Mouse (Mus musculus) embryonic facial prominence, embryonic 11.5 days (tissue): Measurements from ENCODE around the gene Gm5751. TPM values are rescaled to one million over a fixed set of nuclear protein-coding genes. Genes with fewer than 3 reads are reported as not detected.
"Not testable (repeated sequence)": the region's sequence is repeated elsewhere in the genome, so short reads cannot be mapped to it uniquely, and the experiment has no call there.

Source experiments
- ATAC-seq: fragments of 200-750 bp; cut with Nextera tagmentation; replicated peaks from 2 replicates; pipeline ENCODE4 v1.8.0; 2017; ENCODE audit warnings: low read depth; ENCODE audit not compliant: insufficient number of reproducible peaks, low FRiP score, low TSS enrichment
- DNase-seq: peaks from one replicate; pipeline ENCODE4 v3.0.0-alpha.2; 2015; ENCODE audit warnings: low spot score
- H3K27ac ChIP-seq: fragments of 300-500 bp; sonication (generic); replicated peaks from 2 replicates; pipeline ENCODE4 v1.5.1; 2014; ENCODE audit warnings: mild to moderate bottlenecking, low read depth, low read length, control low read depth
- H3K27me3 ChIP-seq: fragments of 300-500 bp; sonication (generic); 2 replicates; pipeline ENCODE4 v1.6.1; 2014; ENCODE audit warnings: mild to moderate bottlenecking, low read length, moderate library complexity, mixed read lengths; ENCODE audit not compliant: control insufficient read depth, insufficient read depth
- H3K36me3 ChIP-seq: fragments of 300-500 bp; sonication (generic); replicated peaks from 2 replicates; pipeline ENCODE4 v1.6.1; 2014; ENCODE audit warnings: low read depth, mild to moderate bottlenecking, low read length, moderate library complexity, mixed read lengths; ENCODE audit not compliant: control insufficient read depth, insufficient read depth
- H3K4me1 ChIP-seq: fragments of 300-500 bp; sonication (generic); 2 replicates; pipeline ENCODE4 v1.6.1; 2014; ENCODE audit warnings: low read length, mixed read lengths; ENCODE audit not compliant: control insufficient read depth, insufficient read depth
- H3K4me2 ChIP-seq: fragments of 300-500 bp; sonication (generic); 2 replicates; pipeline ENCODE4 v1.6.1; 2014; ENCODE audit warnings: low read depth, mild to moderate bottlenecking, control low read depth, low read length, moderate library complexity
- H3K4me3 ChIP-seq: fragments of 300-500 bp; sonication (generic); 2 replicates; pipeline ENCODE4 v1.5.1; 2014; ENCODE audit warnings: low read depth, low read length, control low read depth
- H3K9ac ChIP-seq: fragments of 300-500 bp; sonication (generic); replicated peaks from 2 replicates; pipeline ENCODE4 v1.6.1; 2014; ENCODE audit warnings: mild to moderate bottlenecking, control low read depth, low read length
- H3K9me3 ChIP-seq: fragments of 300-500 bp; sonication (generic); replicated peaks from 2 replicates; pipeline ENCODE4 v1.6.1; 2016; ENCODE audit warnings: mild to moderate bottlenecking, low read length, inconsistent platforms, mixed read lengths; ENCODE audit not compliant: control insufficient read depth
- WGBS: fragments of 180-500 bp; shearing (Covaris S2); extraction: QIAGEN DNeasy Blood & Tissue Kit; methylation state at CpG from one replicate; pipeline ENCODE4 v1.1.7; 2014; 5-methylcytosine and 5-hydroxymethylcytosine counted together
- polyA plus RNA-seq: library from polyadenylated mRNA; unstranded; fragments of >200 nt; fragmentation: Nextera tagmentation; extraction: Ambion mirVana; gene quantifications from 2 replicates; pipeline ENCODE4 v1.2.1, GENCODE M21; 2014

The Gm5751 gene
- polyA plus RNA-seq: not detected in 2 replicates

DNA sequence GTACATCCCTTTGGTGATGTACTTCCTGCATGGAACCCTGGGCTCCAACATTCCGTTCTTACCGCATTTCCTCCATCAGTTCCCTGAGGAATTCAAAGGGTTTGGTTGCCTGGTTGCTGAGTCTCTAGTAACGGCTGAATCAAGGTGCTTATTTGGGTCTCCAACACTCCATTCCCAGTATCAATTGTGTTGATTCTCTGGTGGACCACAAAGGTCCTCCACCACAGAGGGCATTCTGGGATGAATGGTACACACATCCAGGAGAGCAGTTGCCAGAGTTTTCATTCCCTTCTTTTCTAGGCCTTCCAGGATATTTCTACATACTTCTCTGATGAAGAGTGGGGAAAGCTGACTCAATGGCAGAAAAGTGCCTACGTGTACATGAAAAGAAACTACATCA lies at the start of gene Gm5751:
TSS of gene Gm5751 (plus strand) at position 301 of the 400 bp plus-strand sequence.
- not testable (repeated sequence) for H3K27me3 ChIP-seq, H3K9me3 ChIP-seq, H3K27ac ChIP-seq, H3K9ac ChIP-seq, H3K4me3 ChIP-seq, ATAC-seq, H3K4me1 ChIP-seq, H3K4me2 ChIP-seq, H3K36me3 ChIP-seq, DNase-seq
- 81% methylated on average over 3 of the region's 4 CpGs for WGBS

DNA sequence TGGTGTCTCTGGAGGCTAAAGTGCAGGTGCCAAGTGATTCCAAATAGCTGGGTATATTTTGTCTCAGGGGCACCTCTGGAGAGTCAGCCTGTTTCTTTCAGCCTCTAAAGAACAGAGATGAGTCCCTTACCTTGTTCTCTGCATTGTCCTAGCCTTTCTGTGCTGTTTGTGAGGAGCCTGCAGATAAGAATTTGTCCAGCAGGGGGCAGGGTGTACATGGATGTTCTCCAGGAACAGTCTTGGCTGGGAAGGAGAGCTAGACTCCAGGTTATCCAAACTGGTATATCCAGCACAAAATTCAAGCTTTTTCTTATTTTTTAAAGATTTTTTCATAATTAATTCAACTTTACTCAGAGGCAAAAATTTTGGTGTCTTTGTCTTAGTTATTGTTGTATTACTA lies 42.0 kb upstream of the Gm5751 start:
- peak; percentile 11 for DNase-seq

DNA sequence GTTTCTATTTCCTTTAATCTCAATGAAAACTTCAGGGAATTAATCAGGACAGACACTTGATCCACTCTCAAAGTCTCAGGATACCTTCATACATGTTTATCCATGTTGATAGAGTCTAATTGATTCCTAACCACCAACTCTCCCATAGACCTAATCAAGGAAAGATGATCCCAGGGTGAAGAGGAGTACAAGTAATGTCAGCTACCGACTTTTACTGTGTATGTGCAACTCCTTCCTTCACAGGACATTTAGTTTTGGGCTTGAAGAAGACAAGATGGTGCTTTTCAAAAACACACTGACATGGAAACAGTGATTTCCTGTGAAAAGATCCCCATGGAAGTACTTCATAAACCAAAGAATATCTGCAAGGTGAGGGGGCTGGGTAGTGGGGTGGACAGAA lies 30.4 kb upstream of the Gm5751 start, which contains the start of gene Gm6592:
TSS of gene Gm6592 (plus strand) at position 301 of the 400 bp plus-strand sequence.
- no peak within 1 kb of the TSS for H3K27ac ChIP-seq

More for the DNA sequence above, 42.0 kb upstream of the Gm5751 start:
- H3K27ac ChIP-seq: no peak overlapping the region
- H3K4me1 ChIP-seq: no peaks in the 10 kb centered on the region
- H3K36me3 ChIP-seq: no peaks in the 10 kb centered on the region
- no peaks in the 10 kb centered on the region for H3K9me3 ChIP-seq
- no peak for ATAC-seq
- no peak overlapping the region for H3K4me2 ChIP-seq
- H3K27me3 ChIP-seq: no peaks in the 10 kb centered on the region
- H3K4me3 ChIP-seq: no peak overlapping the region
- H3K9ac ChIP-seq: no peak overlapping the region

DNA sequence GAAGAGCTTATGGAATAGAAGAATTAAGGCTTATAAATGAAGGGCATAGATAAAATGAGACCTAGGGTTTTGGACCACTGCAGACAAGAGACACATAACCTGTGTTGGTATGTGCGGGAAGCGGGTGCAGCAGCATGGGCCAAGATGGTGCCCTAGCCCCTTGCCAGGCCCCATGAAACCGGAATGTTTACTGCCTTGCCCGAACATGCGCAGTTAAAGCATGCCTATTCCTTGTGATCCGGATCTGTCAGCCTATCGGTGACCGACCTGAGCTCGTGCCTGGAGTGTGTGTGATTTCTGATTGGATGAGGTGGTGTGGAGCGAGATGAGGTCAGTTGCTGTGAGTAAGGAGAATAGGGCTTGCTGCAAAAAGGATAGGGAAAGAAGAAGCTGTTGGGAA lies 21.6 kb upstream of the Gm5751 start:
- Histone ChIP-seq H3K4me2 (no peak overlapping the region), H3K4me1 (no peaks in the 10 kb centered on the region), H3K36me3 (no peaks in the 10 kb centered on the region), H3K27ac (no peak overlapping the region), H3K4me3 (no peak overlapping the region), H3K27me3 (no peaks in the 10 kb centered on the region), H3K9ac (no peak overlapping the region), H3K9me3 (no peaks in the 10 kb centered on the region)
- ATAC-seq: no peak
- WGBS: 84% methylated on average over 10 of the region's 10 CpGs
- no peak for DNase-seq

More for the DNA sequence above, 30.4 kb upstream of the Gm5751 start, which contains the start of gene Gm6592:
- H3K4me1 ChIP-seq: no peaks in the 10 kb centered on the region
- H3K4me2 ChIP-seq: no peak within 1 kb of the TSS
- ATAC-seq (no peak), DNase-seq (no peak)
- H3K36me3 ChIP-seq: no peaks in the 10 kb centered on the region
- no peaks in the 10 kb centered on the region for H3K27me3 ChIP-seq
- H3K9me3 ChIP-seq: no peaks in the 10 kb centered on the region
- 64% methylated on average over 1 of the region's 1 CpGs for WGBS
- no peak within 1 kb of the TSS for H3K4me3 ChIP-seq
- no peak within 1 kb of the TSS for H3K9ac ChIP-seq

DNA sequence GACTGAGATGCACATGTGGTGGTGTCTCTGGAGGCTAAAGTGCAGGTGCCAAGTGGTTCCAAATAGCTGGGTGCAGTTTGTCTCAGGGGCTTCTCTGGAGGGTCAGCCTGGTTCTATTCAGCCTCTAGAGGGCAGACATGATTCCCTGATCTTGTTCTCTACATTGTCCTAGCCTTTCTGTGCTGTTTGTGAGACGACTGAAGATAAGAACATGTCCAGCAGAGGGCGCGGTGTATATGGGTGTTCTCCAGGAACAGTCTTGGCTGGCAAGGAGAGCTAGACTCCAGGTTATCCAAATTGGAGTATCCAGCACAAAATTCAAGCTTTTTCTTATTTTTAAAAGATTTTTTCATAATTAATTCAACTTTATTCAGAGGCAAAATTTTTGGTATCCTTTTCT lies 9.7 kb upstream of the Gm5751 start:
- H3K4me1 ChIP-seq, H3K9ac ChIP-seq, H3K4me2 ChIP-seq, H3K9me3 ChIP-seq, H3K36me3 ChIP-seq, ATAC-seq, H3K27me3 ChIP-seq, H3K4me3 ChIP-seq, H3K27ac ChIP-seq: not testable (repeated sequence)
- DNase-seq: peak; percentile 74
- 0% methylated on average over 3 of the region's 3 CpGs for WGBS

DNA sequence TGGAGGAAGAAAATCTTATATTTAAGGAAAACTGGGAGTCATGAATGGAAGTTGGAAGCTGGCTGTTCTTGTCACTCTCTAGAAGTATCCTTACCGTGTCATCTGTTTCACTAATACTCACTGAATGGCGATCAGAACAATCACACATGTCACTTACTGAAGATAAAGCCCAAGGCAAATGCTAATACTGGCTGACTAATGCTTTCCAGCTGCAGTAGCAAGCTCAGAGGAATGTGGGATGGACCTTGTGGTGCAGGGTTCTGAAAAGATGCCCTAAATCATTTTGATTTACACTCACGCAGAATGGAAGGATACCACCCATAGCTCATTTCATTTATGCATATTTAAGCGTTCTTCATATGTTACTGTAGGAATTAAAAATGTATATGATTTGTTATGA lies 10.3 kb downstream of the Gm5751 start:
- Histone ChIP-seq H3K4me1 (no peaks in the 10 kb centered on the region), H3K4me3 (no peak overlapping the region), H3K27me3 (no peaks in the 10 kb centered on the region), H3K36me3 (no peaks in the 10 kb centered on the region), H3K4me2 (no peak overlapping the region), H3K27ac (no peak overlapping the region), H3K9ac (no peak overlapping the region), H3K9me3 (no peaks in the 10 kb centered on the region)
- ATAC-seq (no peak), DNase-seq (no peak)
- 65% methylated on average over 4 of the region's 4 CpGs for WGBS

DNA sequence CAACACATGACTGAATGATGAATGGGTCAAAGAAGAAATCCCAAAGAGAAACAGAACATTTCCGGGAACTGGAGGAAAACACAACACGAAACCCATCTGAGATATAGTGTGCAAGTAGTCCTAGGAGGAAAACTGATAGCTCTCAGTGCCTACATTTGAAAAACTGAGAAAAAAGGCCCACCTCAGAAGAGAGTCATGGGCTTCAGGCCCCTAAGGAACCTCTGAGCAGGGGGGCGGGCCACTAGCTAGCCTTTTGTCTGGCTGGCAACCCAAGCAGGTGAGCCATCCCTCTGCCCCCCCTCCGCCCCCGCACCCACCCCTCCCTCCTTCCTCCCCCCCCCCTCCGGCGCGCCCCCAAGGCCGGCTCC lies 17.9 kb downstream of the Gm5751 start:
- H3K4me2 ChIP-seq: peak overlapping the region; percentile 66
- ATAC-seq (peak; percentile 66), DNase-seq (no peak)
- H3K4me3 ChIP-seq: peak overlapping the region; percentile 52
- no peaks in the 10 kb centered on the region for H3K9me3 ChIP-seq
- H3K27ac ChIP-seq: no peak overlapping the region
- H3K4me1 ChIP-seq: no peaks in the 10 kb centered on the region
- no peaks in the 10 kb centered on the region for H3K27me3 ChIP-seq
- 47% methylated on average over 3 of the region's 9 CpGs for WGBS
- peak overlapping the region; percentile 69 for H3K9ac ChIP-seq
- H3K36me3 ChIP-seq: no peaks in the 10 kb centered on the region

DNA sequence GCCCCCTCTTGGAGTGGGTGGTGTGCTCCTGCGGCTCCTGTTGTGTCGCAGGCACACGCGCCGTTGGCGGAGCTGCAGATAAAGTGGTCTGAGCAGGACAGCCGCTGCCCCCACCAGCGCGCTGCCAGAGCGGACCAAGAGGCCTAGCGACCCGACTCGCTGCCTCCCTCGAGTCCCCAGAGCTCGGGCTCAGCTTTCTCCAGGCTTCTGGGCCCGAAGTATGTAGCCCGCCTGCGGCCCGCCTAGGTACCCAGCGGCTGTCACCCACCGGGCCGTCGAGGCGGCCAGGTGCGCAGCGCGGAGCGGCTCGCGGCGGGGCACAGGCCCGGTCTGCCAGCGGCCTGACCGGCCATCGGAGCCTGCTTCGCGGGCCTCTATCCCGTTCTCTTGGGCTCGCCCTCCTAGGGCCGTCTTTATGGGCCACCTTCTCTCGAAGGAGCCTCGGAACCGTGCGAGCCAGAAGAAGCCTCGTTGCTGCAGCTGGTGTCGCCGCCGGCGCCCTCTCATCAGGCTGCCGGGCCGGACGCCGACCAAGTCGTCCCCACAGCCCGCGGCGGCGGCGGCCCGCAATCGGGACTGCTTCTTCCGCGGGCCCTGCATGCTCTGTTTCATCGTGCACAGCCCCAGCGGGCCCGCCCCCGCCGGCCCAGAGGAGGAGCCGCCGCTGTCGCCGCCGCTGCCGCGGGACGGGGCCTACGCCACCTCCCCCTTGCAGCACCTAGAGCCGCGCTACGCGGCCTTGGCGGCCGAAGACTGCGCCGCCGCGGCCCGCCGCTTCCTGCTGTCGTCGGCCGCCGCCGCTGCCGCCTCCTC lies 18.5 kb downstream of the Gm5751 start, which contains the start of gene B630019K06Rik:
TSS of gene B630019K06Rik (plus strand) at position 40 of the 813 bp plus-strand sequence.
- Histone ChIP-seq H3K27me3 (no peaks in the 10 kb centered on the region), H3K4me3 (peak within 1 kb of the TSS; percentile 52), H3K9me3 (no peaks in the 10 kb centered on the region), H3K4me1 (no peaks in the 10 kb centered on the region), H3K9ac (peak within 1 kb of the TSS; percentile 69), H3K4me2 (peak within 1 kb of the TSS; percentile 66), H3K36me3 (no peaks in the 10 kb centered on the region), H3K27ac (peak within 1 kb of the TSS; percentile 56)
- 13% methylated on average over 37 of the region's 95 CpGs for WGBS
- DNase-seq (peak; percentile 48), ATAC-seq (peak; percentile 89)
